Mouse (Mus musculus) ES-Bruce4 (cell line): ENCODE measurements around the gene Lgr4. TPM values are rescaled to one million over a fixed set of nuclear protein-coding genes. Genes with fewer than 3 reads are reported as not detected.

Experiments used
- H3K27ac ChIP-seq: 2 replicates; pipeline ENCODE4 v1.5.1; 2012; ENCODE audit warnings: low read length, inconsistent platforms; ENCODE audit not compliant: insufficient read depth
- H3K27me3 ChIP-seq: 2 replicates; pipeline ENCODE4 v1.6.1; 2012; ENCODE audit warnings: mild to moderate bottlenecking, low read length, inconsistent platforms; ENCODE audit not compliant: control insufficient read depth, poor library complexity, insufficient read depth, severe bottlenecking
- H3K36me3 ChIP-seq: 2 replicates; pipeline ENCODE4 v1.6.1; 2012; ENCODE audit warnings: inconsistent platforms, mild to moderate bottlenecking, low read length, moderate library complexity; ENCODE audit not compliant: control insufficient read depth, poor library complexity, insufficient read depth, severe bottlenecking
- H3K4me1 ChIP-seq: one replicate; pipeline ENCODE4 v1.8.1; 2011; ENCODE audit warnings: low read length; ENCODE audit not compliant: control insufficient read depth, insufficient read depth
- H3K4me3 ChIP-seq: 2 replicates; pipeline ENCODE4 v1.5.1; 2011; ENCODE audit warnings: low read depth, mild to moderate bottlenecking, low read length
- H3K9ac ChIP-seq: 2 replicates; pipeline ENCODE4 v1.6.1; 2012; ENCODE audit warnings: low read depth, mild to moderate bottlenecking, inconsistent platforms; ENCODE audit not compliant: poor library complexity, severe bottlenecking
- H3K9me3 ChIP-seq: replicated peaks from 2 replicates; pipeline ENCODE4 v1.6.1; 2012; ENCODE audit warnings: mild to moderate bottlenecking, low read length, inconsistent platforms; ENCODE audit not compliant: control insufficient read depth, poor library complexity, insufficient read depth, severe bottlenecking
- CTCF ChIP-seq: IDR thresholded peaks from one replicate; pipeline ENCODE4 v1.8.1; 2011; ENCODE audit warnings: low read depth, low read length
- EP300 ChIP-seq: IDR thresholded peaks from 2 replicates; pipeline ENCODE4 v1.6.1; 2011; ENCODE audit warnings: low read depth, low read length; ENCODE audit not compliant: insufficient read depth
- POLR2A ChIP-seq: IDR thresholded peaks from one replicate; pipeline ENCODE4 v1.8.1; 2011; ENCODE audit warnings: low read length; ENCODE audit not compliant: insufficient read depth
- polyA plus RNA-seq: library from polyadenylated mRNA; stranded (reverse); fragments of >200 nt; gene quantifications from 2 replicates; pipeline ENCODE4 v1.2.4, GENCODE M21; 2011; ENCODE audit warnings: low read depth; ENCODE audit not compliant: missing spikeins, insufficient read depth, insufficient read length

Lgr4 gene
- polyA plus RNA-seq, 1 experiment: 64.2 TPM

GRCm38 (mm10) chr2:109955910-109956309 lies 38.5 kb downstream of the Lgr4 start:
- no peak overlapping the region for H3K27ac ChIP-seq
- H3K4me1 ChIP-seq: peaks cover 1% of the 10 kb centered on the region
- no peaks in the 10 kb centered on the region for H3K9me3 ChIP-seq
- TF ChIP-seq CTCF: no peak
- no peak for TF ChIP-seq EP300
- no peak for TF ChIP-seq POLR2A
- H3K27me3 ChIP-seq: no peaks in the 10 kb centered on the region
- H3K4me3 ChIP-seq: no peak overlapping the region
- no peak overlapping the region for H3K9ac ChIP-seq
- no peaks in the 10 kb centered on the region for H3K36me3 ChIP-seq

GRCm38 (mm10) chr2:109956785-109957184 lies 39.3 kb downstream of the Lgr4 start:
- no peak overlapping the region for H3K9ac ChIP-seq
- no peaks in the 10 kb centered on the region for H3K36me3 ChIP-seq
- TF ChIP-seq POLR2A (no peak), EP300 (no peak), CTCF (no peak)
- peaks cover 1% of the 10 kb centered on the region for H3K4me1 ChIP-seq
- no peaks in the 10 kb centered on the region for H3K9me3 ChIP-seq
- no peak overlapping the region for H3K4me3 ChIP-seq
- H3K27me3 ChIP-seq: no peaks in the 10 kb centered on the region
- no peak overlapping the region for H3K27ac ChIP-seq

DNA sequence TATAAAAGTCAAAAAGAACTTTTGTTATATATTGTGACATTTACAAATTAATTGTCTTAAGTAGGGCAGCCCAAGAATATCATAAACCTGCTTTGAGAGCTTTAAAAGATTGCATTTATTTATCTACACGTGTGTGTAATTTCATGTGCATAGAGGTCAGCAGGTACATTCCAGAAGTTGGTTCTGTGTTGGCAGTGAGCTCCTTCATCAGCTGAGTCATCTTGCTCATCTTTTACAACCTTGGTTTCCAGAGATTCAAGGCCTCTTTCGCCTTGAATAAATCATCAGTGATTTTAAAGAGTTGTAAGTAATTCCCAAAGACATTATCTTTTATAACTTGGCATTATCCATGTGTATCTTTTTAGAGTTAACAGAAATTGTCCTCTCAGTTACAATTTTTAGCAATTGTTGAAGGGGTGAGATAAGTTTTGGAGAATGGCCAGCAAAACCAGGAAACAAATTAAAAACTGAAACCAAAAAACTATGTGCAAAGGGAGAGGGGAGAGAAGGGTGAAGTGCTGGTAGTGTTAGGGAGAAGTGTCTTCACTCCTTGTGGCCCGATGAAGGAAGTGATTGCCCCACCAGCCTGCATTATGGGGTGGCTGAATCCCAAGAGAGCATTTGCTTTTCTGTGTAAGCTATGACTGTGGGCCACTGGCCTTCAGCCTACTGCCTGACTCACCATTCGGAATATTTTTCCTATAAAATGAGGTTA lies 41.4 kb downstream of the Lgr4 start:
- Histone ChIP-seq H3K4me3 (no peak overlapping the region), H3K27me3 (no peaks in the 10 kb centered on the region), H3K9ac (no peak overlapping the region), H3K36me3 (no peaks in the 10 kb centered on the region), H3K27ac (no peak overlapping the region), H3K4me1 (peaks cover 1% of the 10 kb centered on the region), H3K9me3 (no peaks in the 10 kb centered on the region)
- TF ChIP-seq EP300 (no peak), CTCF (no peak), POLR2A (no peak)

GRCm38 (mm10) chr2:109959407-109960075 lies 42.1 kb downstream of the Lgr4 start:
- H3K4me3 ChIP-seq: no peak overlapping the region
- no peak overlapping the region for H3K27ac ChIP-seq
- H3K9me3 ChIP-seq: no peaks in the 10 kb centered on the region
- TF ChIP-seq POLR2A: no peak
- TF ChIP-seq CTCF: no peak
- no peaks in the 10 kb centered on the region for H3K36me3 ChIP-seq
- H3K9ac ChIP-seq: no peak overlapping the region
- H3K4me1 ChIP-seq: peaks cover 1% of the 10 kb centered on the region
- H3K27me3 ChIP-seq: no peaks in the 10 kb centered on the region

DNA sequence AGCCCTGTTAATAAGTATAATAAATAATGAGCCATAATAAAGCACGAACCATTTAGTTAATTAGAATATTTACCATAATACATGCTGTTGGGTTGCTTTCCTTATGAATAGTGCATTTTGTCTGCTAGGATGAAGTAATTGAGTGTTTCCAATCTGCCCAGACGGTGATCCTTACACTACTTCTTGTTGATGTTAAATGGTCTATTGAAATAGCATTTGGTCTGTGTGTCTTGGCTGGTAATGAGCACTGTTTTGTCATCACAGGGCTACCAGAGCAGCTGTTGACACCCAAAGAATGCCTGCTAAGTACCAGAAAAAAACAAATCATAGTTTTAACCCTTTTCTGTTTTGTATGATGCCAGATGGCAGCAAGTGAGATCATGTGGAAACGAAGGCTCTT lies 42.8 kb downstream of the Lgr4 start:
- Histone ChIP-seq H3K9me3 (no peaks in the 10 kb centered on the region), H3K36me3 (no peaks in the 10 kb centered on the region), H3K9ac (no peak overlapping the region), H3K4me3 (no peak overlapping the region), H3K4me1 (no peaks in the 10 kb centered on the region), H3K27me3 (no peaks in the 10 kb centered on the region), H3K27ac (no peak overlapping the region)
- no peak for TF ChIP-seq EP300

- no peaks in the 10 kb centered on the region for H3K36me3 ChIP-seq
Observed at GRCm38 (mm10) chr2:109961174-109961573, 43.7 kb downstream of the Lgr4 start.

More at GRCm38 (mm10) chr2:109961174-109961573, 43.7 kb downstream of the Lgr4 start:
- TF ChIP-seq POLR2A: no peak
- TF ChIP-seq CTCF: no peak
- TF ChIP-seq EP300: no peak
- no peaks in the 10 kb centered on the region for H3K4me1 ChIP-seq
- no peak overlapping the region for H3K4me3 ChIP-seq
- H3K27ac ChIP-seq: no peak overlapping the region
- no peaks in the 10 kb centered on the region for H3K9me3 ChIP-seq
- no peaks in the 10 kb centered on the region for H3K27me3 ChIP-seq
- no peak overlapping the region for H3K9ac ChIP-seq
